Mouse (Mus musculus): ENCODE measurements around the gene Kctd6.

Gene Kctd6

GRCm38 (mm10) chr14:8213803-8214224 lies at the start of gene Kctd6:
Kctd6 (plus strand) TSS chr14:8214140.
- DNase-seq (ENCODE audit: low spot score in 2 of 2), result peak; percentile 95 to 97

- DNase-seq (ENCODE audit: low spot score in 2 of 2), result no peak
Observed at GRCm38 (mm10) chr14:8164463-8164862, 49.5 kb upstream of the Kctd6 start.

GRCm38 (mm10) chr14:8172507-8173410 lies 41.2 kb upstream of the Kctd6 start, which contains the start of gene Pdhb:
Pdhb (minus strand) TSS chr14:8173025.
- peak; percentile 99 to 100 for DNase-seq (ENCODE audit: low spot score in 2 of 2)

GRCm38 (mm10) chr14:8173542-8174250 lies 40.2 kb upstream of the Kctd6 start:
- DNase-seq (ENCODE audit: low spot score in 2 of 2), result peak in 1 of 2 experiments; percentile 10

DNA sequence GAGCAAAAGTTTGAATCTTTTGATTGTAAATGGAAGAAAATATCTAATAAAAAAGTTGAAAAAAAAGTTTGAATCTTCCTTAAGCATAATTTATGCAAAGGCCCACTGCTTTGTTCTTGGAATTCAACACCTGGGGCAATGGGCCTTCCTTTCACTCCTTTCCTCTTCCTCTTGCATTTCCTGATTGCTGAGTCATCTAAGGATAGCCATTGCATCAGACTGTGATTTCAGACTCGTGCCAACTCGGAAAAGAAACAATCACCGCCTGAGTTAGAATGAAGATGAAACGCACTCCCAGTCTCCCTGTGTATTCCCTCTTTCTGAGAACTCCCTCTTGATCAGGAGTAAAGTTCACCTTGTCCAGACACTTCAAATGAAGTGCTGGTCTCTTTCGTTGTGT lies 39.3 kb upstream of the Kctd6 start:
- DNase-seq (ENCODE audit: low spot score in 2 of 2), result peak in 1 of 2 experiments; percentile 14

DNA sequence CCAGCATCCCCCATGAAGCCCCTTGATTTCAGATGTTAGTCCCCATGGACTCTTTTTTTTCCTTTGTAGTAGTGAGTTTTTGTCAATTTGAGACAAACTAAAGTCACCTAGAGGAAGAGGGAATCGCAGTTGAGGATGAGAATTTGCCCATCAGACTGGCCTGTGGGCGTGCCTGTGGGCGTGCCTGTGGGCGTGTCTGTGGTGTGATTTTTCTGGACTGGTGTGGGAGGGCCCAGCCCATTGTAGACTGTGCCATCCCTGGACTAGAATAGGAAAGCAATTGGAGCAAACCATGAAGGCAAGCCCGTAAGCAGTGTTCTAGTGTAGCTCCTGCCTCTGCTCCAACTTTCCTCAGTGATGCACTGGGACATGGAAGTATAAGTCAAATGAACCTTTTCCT lies 37.7 kb upstream of the Kctd6 start:
- no peak for DNase-seq (ENCODE audit: low spot score in 2 of 2)

DNA sequence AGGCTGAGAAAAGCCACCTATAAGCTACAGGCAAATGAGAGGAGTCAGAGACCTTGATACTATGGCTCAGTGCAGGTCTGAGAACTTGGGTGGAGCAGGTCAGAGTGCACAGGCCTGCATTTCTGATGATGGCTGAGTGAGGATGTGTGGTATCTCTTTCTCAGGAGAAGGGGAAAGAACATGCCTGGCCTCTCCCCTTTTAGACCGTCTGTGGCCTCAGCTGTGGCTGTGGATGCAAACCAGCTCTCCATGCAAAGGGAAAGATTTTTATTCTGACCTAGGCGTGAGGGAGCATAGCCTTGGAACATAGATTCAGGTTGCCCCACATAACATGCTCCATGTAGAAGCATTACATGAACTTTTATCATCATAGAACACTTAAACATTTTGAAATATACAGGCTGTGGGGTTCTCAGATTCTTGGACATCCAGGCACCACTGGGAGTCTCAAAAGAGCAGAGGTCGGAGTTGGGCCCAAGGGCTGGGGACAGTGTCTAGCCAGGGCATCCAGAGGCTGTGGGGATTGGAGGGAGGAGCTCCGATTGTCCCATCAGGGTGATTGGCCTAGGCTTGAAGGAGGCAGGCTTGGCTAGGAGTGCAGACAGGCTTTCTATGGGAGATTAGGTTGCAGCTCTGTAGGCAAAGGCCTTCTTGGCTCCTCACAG lies 33.4 kb upstream of the Kctd6 start:
- DNase-seq (ENCODE audit: low spot score in 2 of 2), result no peak

DNA sequence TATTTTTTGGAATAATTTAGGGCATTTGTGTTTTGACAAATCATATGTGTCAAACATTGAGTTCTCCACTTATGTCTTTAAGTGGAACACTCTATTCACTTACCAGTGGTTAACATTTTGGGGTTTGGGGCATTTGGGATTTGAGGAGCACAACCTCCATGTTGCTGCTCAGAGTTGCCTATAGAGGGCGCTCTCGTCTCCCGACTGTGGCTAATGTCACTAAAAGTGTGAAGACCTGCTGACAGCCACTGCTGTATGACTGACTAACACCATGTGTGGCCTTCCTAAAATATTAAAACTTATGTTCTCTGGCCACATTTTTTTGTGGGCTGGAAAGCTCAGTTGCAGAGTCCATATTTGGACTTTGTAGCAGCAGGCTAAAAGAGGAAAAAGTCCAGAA lies 30.6 kb upstream of the Kctd6 start:
- DNase-seq (ENCODE audit: low spot score in 2 of 2), result no peak

DNA sequence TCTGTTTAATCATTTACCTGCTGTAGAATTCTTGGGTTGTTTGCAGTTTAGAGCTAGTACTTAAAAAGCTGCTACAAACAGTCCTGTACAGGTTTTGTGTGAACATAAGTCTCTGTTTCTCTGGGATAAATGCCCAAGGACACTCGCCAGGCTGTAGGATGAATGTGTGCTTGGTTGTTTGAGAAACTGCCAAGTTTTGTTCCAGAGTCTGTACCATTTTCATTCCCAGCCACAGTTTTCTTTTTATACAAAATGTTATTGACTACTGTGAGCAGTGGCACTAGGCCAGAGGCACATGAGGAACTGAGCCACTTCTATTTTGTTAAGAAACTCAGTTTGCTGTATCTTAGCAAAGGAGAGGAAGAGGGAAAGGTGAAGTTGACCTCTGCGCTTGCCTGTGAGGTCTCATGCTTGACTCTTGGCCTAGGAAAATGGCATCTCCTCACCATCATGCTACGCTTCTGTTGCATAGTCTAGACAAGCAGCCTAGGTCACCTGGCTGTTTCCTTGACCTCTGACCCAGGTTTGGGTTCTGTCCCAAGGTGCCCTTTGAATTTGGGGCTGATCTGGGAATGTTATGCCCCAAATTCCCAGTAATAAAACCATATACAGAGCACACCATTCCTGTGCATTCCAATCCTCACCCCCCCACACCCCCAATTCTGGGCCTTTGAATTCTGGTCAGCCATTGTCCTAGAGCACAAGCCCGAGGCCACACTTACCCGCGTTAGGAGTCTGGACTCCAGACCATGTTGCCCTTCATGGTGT lies 27.5 kb upstream of the Kctd6 start:
- DNase-seq (ENCODE audit: low spot score in 2 of 2), result no peak

GRCm38 (mm10) chr14:8190556-8190955 lies 23.4 kb upstream of the Kctd6 start:
- DNase-seq (ENCODE audit: low spot score in 2 of 2), result no peak

- no peak for DNase-seq (ENCODE audit: low spot score in 2 of 2)
Observed at GRCm38 (mm10) chr14:8191331-8191965, 22.5 kb upstream of the Kctd6 start.

DNA sequence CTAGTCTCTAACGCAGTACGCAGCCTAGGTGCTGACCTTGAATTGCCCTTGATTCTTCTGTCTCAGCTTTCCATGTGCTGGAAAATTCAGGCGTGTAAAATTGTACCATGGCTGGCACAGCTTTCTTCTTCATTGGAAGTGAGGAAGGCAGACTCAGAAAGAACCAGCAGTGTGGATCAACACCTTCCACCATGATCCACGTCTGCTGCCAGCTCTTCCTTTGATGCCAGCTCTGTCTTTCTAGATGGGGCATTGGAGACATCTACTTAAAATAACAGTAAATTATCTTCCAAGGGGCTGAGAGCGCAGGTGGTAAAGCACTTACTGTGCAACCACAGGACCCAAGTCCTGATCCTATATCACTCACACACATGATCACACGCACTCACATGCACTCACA lies 21.2 kb upstream of the Kctd6 start:
- no peak for DNase-seq (ENCODE audit: low spot score in 2 of 2)

- no peak for DNase-seq (ENCODE audit: low spot score in 2 of 2)
Observed at GRCm38 (mm10) chr14:8200769-8201168, 13.2 kb upstream of the Kctd6 start.

DNA sequence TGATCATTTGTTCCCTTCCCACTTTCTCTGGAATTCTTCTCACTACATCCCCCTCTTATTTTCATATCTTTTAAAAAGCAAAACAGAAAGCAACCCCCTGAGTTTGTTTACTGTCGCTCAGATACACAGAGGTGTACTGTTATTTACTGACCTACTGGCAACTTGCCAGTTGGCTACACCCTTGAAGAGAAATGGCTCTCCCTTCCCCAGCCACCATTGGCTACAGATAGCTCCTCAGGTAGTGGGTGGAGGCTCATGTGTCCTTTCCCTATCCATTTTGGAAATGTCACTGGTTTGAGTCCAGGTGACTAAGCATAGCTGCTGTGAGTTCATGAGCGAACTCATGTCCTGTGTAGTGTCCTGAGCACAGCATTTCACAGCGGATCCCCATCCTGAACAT lies 12.2 kb upstream of the Kctd6 start:
- no peak for DNase-seq (ENCODE audit: low spot score in 2 of 2)

DNA sequence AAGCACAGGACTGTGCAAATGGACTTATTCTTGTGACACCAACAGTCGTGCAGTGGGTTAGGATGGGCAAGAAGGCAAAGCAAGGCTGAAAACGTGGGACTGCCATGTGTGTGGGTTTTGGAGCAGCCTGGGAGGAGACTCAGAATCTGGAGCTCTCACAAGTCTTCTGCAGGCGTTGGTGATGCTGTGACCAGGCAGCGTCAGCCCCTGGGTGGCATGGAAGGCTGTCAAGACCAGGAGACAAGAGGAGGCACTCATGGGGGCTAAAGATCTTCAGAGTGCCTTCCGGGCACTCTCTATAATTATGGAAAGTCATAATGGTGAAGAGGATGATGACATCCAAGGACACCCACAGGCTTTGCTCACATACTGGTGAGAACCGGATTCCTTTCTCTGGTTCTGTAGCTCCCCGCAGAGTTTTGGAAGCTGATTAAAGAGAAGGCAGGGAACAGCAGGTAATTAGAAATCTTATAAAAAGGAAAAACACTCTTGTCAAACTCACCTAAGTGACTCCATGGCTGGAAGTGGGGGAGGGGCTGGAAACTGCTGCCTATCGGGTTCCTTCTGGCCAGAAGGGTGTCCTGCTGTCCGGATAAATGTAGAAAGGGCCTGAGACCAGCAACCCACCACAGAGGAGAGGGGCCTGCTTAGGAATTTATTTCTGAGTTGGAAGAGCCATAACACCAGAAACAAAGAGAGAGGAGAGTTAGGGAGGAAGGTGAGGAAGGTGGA lies 7.6 kb upstream of the Kctd6 start:
- DNase-seq (ENCODE audit: low spot score in 2 of 2), result no peak

DNA sequence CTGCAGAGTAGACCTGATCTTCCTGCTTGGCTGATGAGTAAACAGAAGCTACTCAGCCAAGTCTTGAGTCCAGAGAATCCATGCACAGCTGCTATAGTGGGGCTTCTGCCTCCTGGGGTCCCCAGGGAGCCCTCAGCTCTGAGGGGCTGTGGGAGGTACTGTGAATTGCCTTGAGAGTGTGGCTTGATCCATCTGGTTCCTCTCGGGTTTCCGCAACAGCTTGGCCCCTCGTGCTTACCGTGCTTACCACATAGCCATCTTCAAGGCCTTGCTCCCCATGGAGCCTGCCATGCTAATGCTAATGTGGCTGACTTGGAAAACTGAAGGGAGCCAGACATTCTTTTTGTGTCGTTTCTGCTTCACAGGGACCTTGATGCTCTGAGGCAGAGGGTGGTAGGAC lies 6.8 kb upstream of the Kctd6 start:
- DNase-seq (ENCODE audit: low spot score in 2 of 2), result no peak

GRCm38 (mm10) chr14:8207543-8207942 lies 6.4 kb upstream of the Kctd6 start:
- DNase-seq (ENCODE audit: low spot score in 2 of 2), result no peak

GRCm38 (mm10) chr14:8208876-8209275 lies 5.1 kb upstream of the Kctd6 start:
- DNase-seq (ENCODE audit: low spot score in 2 of 2), result no peak

DNA sequence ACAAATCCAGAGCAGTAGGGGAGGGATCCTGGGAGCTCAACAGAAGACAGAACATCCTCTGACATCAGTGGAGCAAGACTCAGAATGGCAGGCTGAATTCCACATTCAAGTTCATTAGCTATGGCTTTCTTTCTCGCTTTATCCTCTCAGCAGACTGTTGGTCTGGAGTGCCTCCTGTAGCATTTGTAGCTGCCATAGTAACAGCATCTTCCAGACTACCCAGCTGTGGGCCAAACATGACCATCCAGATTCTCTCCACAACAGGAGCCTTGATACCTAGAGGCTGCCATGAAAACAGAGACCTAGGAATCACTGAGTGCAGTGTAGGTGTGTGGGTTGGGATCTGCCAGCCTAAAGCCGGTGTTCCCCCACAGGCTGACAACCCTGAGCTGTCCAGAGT lies 4.0 kb upstream of the Kctd6 start:
- DNase-seq (ENCODE audit: low spot score in 2 of 2), result no peak

DNA sequence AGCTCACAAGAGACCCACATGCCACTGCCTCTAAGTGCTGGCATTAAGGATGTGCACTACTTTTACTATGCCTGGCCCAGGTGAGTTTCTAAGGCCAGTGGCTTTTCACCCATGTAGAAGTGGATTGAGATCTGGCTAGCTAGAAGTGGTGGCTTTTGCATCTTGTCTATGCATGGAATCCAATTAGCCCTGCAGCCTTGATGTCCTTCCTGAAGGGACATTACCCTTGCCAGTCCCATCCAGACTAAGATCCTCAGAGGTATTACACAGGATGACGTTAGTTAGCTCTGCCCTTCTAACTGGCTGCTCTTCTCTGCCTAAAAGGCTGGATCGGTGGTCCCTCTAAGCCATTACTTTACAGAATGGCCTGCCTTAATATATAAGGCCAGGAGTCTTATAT lies 944 bp upstream of the Kctd6 start:
- no peak for DNase-seq (ENCODE audit: low spot score in 2 of 2)
